Mouse (Mus musculus): ENCODE results near the gene Ptprc.

Ptprc gene

DNA sequence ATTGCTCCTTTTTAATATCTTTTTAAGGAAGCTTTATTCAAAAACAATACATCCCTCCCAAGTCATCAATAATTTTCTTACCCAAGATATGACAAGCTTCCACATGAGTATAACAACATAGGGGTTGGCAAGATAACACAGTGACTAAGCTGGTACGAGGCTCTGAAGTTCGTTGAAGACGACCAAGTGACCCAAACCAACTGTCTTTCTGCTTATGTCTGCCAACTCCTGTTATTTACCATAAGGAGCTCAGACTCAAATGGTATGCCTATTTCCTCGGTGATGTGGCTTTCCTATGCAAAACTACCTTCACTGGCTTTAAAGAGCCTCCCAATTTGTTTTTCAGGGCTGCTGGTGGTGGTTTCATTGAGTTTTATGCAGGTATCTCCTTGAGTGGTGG is at the start of gene Ptprc:
Gene Ptprc, minus strand, starts transcription at position 215 of the 400 bp plus-strand sequence.
- no peak for DNase-seq

DNA sequence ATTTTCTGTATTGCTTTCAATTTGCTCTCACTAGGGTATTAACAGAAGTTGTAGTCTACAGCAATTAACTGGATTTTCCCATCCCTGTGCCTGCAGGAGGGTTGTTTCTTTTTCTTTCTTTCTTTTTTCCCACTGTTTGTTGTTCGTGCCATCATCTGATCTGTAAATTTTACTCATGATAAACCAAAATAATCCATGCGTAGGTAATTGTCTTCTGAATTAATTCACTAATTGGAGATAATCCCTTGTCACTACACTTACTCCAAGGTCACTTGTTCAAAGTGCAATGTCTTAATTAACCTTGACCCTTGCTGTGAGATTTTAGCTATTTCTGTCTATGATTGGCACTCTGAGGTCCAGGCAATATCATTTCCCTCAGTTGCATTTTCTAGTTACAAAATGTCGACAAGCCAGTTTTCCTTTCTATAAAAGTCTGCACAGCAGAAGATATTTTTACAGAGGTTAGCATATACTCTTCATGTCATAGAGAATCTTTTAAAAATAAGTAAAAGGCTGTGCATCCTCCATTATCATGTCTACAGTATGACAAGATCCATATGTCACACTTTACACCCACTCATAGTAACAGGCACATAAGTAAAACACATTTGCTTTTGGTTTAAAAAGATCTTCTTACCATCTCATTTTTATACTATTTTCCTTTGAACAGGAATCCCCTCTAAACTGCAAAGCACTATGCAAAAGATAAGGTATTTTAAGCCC is 39.4 kb upstream of the Ptprc start:
- no peak for DNase-seq

DNA sequence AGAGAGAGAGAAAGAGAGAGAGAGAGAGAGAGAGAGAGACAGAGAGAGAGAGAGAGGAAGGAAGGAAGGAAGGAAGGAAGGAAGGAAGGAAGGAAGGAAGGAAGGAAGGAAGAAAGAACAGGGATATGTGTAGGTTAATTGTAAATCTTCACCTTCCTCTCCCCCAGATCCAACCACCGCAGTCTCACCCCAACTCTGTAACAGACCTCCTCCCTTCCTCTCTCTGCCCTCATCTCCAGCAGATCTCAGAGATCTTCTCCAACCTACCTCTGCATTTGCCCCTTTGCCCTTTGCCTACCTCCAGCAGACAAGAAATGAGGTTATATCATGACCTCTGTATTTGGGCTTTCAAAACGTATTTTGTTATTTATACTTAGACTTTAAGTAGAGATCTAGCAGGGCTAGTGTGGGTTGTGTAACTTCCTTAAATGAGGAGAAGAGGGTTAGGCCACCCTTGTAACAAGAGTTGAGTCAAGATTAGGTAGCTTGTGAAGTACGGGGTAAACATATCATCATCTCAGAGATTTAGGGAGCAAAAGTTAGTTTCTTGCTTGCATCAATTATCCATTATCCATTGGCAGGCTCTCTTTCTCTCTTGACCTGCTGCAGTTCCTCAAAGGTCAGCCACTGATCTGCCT is 35.0 kb upstream of the Ptprc start:
- no peak for DNase-seq

DNA sequence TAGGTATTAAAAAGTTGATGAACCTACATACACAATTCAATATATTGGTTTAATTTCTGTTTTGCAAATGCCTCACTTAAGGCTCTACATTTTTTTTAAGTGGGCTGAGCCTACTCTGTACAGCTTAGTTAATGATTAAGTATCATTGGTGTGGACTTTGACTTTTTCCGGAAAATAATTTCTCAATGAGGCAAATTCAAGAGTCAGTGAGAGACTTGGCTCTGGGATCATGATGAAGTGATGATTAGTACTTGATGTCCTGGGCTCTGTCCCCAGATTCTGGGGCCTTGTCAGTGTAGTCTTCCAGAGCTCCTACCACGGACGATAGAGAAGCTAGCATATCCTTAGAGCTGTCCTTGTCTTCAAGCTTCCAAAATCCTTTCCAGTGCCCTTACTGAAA is 34.2 kb upstream of the Ptprc start:
- DNase-seq = no peak

DNA sequence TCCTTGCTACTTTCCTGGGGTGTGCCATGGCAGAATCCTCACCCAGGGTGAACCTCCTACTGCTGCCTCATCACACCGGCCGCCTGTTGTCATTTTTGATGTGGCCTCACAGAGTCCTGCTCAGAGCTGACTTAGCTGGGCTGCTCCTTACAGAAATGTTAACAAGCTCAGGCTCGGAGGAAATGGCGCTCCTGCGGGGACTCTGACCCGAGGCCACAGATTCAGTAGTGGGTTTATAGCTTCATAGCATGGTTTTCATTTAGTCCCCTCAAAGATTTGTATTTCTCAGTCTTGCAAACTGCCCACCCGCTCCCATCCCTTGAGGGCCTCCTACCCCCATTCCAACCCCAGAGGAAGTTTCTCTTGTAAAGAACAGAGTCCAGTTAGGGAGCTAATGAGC is 30.5 kb upstream of the Ptprc start:
- no peak for DNase-seq

DNA sequence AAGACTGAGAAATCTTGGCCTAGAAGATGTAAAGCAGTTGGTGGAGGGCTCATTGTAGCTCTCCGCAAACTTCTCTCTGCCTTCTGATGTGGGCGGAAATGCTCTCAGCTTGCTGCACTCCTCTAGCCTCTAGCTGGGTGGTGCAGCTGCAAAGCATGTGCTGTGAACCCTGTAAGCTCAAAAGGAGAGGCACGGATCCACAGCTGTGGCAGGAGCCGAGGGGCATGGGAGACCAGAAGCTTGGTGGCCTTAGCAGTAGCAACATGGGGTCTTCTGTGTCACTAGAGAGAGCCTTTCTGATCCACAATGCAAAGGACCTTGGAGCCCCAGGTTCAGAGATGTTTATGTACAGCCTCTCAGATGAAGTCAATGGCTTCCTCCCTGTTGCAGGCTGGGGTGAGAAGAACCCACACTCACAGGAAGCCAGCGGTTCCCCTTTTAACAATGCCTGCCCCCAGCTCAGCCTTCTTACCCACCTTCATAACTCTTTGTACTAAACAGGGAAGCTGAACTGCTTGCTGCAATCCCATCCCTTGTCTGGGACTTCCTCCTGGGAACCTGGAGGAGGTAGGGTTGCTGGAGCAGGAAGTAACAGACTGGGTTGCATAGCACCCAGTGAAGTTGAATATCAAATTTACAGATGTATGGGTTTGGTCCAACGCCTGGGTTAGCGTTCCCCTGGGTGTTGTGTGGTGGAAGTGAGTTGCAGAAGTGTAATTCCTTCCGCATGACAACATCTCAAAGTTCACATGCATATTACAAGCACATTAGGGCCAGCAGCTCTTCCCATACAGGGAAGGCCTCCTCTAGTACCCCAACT is 16.4 kb upstream of the Ptprc start:
- peak; percentile 22 for DNase-seq

DNA sequence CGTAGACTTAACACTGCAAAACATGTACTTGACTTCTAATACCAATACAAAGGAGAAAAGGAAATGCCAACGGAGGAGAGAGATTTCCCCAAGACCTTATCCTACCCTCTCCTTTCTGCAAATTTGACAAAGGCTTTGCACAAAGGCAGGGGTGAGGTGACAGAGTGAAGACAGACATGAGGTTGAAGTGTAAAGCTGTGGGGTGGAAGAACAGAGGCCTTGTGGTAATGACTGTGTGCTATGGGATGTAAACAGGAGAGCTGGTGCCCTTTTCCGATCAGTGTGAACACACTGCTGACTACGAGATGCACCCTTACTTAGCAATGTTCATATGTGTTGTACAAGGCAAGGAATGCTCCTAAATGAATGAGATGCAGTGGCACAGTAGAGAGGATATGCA is 12.6 kb upstream of the Ptprc start:
- no peak for DNase-seq

DNA sequence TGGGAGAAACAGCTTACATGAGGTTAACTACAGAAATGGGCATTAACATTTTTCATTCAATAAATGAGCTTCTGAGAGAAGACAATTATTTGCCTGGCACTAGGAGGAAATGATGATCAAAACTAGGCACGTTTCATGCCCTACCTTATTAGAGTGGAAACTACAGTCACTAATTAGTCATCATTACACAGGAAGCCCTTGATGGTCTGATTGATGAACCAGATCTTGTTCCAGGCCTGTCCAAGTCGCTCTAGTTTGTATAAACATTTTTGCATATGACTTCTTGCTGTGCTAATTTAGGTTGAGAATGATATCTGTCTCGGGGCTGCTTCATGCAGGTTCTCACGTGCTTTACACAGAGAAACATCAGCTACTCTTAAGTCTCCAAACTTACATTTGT is 10.4 kb upstream of the Ptprc start:
- no peak for DNase-seq

DNA sequence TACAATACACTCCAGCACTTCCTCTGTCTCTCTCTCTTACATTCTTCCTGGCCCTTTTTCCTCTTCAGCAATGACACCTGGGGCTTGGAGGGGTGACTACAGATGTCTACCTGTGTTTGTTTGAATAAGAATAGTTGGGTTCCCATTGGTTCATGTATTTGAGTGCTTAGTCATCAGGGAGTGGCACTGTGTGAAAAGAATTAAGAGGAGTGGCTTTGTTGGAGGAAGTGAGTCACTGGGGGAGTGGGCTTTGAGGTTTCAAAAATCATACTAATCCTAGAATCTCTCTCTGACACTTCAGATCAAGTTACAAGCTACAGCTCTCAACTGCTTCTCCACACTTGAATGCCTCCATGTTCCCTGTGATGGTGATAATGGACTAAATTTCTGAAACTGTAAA is 4.6 kb upstream of the Ptprc start:
- DNase-seq = no peak

DNA sequence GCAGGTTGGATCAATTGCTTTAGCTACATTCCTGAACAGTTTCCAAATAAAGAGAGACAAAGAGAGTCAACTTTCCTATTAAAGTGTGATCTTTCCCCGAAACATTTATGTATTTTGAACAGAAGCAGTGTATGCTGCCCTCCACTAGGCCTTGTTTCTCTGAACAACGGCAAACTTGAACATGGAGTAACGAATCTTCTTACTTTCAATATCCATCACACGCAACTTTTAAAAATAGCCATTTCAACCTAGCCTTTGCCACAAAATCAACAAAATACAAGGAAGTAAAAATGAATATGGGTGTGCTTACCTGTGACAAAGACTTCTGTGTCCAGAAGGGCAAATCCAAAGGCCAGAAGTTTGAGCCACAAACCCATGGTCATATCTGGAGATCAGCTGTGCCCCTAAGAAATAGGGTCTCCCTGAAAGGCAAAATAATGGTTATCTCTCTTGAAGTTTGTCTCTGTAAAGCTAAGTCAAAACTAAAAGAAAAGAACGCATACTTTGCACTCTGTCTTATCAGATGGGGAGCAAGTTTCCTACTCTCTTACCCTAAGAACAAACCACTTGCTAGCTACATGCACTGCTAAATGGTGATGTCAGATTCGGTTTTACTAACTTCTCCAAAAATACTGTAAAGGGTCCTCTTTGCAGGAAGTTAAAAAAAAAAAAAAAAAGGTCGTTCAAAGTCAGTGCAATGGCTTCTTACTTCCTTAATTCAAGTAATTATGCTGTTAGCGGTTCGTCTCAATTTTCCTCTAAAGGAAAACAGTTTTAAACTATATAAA is 609 bp downstream of the Ptprc start:
- DNase-seq = no peak

DNA sequence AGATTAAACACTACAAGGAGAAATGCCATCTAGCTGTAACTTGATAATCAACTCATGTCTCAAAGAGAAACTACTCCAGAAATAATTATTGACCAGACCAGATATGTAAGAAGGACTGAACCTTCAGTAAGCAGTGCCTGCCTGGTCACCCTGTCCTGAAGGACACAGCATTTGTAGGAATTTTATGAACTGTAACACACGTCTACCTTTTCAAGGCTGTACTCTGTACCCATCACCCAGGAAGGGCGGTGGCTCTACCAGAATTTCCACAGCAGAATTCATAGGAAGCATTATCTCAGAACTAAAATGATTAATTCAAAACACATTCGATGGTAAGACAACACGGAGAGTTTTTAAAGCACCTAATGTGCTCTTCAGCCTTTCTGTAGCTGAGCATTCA is 1.4 kb downstream of the Ptprc start:
- DNase-seq = no peak

DNA sequence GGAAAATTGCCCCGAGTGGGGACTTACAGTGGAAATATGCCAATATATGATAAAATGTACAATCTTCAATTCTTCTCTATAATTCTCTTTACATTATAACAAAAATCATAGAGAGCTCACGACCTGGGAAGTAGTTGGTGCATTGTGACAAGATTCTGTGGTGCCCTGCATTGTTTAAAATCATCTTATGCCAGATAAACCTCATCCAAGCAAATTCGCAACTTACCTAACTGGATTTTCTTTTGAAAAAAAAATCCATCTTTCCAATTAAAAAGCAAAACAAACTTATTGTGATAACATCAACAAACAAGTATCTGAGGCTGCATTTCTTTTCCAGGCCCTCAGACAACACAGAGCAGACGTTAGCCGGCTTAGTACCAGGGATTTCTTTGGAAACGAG is 1.8 kb downstream of the Ptprc start:
- no peak for DNase-seq

DNA sequence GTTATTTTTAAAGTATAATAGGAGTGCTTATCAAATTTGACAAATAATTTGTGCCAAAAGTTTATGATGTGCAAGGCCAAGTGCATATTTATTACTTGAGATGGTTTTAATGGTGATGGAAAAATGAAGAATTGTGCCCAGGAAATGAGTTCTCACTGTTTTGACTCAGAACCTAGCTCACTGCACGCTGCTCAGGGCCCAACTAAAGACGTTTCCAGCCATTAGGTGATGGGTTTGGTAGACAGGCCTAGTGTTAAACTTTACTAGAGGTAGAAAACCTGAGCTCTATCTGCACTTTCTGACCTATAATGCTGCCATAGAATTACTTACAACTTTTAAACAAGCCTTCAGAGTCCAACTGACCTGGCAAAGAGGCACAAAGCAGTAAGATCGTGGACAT is 3.0 kb downstream of the Ptprc start:
- DNase-seq = no peak

DNA sequence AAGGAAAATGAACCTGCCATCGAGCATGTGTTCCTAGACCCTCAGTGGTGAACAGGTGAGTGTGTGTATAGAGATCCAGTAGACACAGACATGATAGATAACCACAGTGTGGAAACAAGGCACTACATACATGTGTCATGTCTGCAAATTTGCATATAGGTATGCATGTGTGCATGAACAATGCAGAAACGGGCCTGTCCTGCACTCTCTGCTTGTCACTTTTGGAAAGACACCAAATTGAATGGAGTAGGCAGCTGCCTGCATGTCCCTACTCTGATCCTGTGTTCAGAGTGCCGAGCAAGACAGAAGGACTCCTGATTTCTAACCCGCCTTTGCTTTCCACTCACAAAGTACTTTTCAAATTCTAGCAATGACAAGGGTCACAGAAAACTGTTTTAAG is 3.4 kb downstream of the Ptprc start:
- DNase-seq = no peak

DNA sequence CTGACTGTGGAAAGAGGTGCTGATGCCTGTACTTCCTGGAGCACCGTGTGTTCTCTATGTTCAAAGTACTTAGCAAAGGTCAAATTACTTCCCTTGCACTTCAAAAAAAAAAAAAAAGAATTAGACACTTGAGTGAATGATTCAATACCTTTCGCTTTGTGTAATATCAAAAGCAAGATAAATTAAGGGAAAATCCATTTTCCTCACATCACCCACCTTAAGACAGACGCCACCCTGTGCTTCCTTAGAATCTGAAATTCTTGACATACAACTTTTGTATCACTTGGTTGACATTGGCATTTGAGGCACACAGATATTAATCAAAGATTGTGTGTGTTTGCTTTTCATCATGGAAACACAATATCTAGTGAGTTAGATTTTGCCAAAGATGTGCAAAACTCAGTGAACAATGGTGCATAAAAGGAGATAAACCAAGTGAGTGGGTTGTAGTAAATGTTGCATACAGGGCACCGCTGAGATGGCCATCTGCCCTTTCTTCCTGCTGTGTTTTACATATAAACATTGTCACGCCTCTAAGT is 9.2 kb downstream of the Ptprc start:
- DNase-seq = no peak

DNA sequence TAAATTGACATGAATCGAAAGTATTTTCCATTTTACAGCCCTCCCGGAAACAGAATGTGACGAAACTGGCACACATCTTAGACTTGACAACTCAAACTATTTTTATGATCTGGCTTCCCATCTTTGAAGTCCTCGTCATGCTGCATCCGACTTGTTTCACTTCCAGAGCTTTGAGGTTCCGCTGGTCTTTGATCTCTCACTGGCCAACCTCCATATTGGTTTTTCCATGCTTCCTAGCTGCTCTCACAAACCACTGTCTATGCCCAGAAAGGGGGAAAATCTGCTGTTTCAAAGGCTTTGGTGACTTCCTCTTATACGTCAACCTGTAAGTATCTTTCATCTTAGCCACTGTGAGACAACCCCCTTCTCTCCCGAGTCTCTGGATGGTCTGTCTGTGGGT is 12.9 kb downstream of the Ptprc start:
- DNase-seq = no peak

DNA sequence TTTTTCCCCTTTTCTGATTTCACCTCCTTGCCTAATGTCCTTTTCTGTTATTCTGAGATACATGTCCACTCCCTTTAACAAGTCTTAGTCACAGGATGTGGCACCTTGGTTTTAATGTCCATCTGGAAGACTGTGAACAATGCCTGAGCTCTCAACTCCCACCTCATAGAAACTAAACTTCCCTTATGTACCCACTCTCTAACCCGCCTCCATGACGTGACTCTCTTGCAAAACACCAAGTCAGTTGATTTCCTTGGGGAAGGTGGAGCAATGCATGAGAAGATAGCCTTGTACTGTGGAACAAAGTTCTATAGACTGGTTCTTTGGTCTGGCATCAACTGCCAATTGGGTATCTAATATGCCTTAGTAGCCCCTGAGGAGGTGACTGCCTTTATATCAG is 16.6 kb downstream of the Ptprc start:
- DNase-seq = peak; percentile 49

DNA sequence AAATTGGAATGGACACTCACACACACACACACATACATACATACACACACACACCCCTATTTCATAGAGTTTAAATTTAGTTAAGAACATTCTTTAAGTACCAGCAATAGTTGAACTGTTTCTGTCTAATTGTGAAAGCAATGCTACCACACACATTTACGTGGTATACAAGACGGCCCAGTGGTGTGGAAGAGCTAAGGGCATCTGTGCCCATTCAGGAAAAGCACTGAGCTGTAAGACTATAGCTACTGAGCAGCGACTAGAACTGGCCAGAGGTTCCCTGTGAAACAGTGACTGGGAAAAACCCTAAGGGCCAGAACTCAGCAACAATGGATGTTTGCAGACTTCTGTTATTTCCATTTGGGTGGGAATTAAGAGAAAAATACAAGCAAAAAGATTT is 17.3 kb downstream of the Ptprc start:
- DNase-seq = no peak

DNA sequence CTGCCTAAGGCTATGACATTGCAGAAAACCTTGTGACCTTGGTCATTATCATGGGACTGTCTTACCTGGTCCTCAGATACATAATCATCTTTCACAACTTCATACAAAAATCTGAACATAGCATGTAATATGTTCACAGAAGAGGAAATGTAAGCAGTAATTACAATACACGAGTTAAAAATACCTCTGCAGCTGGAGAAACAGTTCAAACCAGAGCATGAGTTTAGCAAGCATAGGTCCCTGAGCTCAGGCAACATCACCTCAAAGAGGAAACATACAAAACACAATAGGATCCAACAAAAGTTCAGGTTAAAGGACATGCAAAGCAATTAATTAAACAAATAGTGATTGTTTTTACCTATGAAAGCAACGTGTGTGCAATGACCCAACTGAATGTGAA is 17.8 kb downstream of the Ptprc start:
- DNase-seq = no peak

DNA sequence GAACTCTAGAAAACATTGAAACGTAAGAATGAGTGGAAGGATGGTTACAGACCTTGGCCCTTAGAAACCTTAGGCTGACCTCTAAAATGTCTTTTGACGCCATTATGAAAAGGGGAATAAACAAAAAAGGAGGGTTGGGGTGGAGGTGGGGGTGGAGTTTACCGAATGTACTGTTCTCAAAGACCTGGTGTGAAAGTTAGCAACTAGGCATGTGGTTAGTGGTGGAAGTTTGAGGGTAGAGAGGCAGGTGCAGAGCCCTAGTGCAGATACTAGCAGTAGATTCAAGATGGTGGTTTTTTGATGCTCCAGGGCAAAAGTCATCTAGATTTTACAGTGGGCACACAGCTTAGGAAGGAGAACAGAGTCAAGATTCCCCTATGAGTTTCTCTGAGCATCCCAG is 18.5 kb downstream of the Ptprc start:
- no peak for DNase-seq

DNA sequence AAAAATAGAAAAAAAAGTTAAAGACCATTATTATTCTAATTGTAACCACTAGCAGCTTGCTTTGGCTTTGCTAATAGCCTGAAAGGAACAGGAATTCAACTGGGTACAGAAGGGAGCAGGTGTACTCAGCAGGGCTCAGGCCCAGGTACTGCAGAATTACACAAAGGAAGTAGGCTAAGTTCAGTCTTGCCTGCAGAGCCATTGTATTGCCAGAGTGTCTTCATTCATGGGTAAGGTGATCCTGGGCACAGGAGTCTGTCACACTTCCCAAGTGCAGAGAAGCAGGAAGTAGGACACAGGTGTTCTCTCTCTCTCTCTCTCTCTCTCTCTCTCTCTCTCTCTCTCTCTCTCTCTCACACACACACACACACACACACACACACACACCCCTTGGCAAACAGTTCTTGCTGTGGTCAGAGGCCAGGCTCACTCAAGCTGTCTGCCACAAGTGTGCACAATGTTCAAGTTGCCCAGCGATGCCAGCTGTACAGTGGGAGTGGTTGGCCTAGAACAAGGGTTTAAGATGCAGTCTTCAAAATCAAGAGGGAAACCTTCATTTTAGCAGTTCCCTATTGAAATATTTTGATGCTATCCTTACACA is 21.2 kb downstream of the Ptprc start:
- no peak for DNase-seq

DNA sequence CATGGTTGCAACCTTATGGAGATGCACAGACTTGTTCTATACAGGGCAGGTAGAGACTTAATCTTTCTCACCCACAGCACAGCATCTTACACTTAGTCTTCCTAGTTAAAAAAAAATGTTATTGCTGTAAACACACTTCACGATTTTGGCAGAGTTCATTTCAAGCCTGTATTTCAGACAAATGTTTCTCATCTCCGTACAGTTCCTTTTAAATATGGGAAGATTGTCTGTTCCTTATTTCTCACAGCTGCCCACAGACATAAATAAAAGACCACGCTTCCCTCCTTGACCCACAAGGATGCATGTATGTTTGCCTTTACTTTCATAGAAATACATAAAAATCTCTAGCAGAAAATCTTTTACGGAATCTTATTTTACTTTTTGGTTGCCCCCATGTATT is 22.4 kb downstream of the Ptprc start:
- DNase-seq = no peak

DNA sequence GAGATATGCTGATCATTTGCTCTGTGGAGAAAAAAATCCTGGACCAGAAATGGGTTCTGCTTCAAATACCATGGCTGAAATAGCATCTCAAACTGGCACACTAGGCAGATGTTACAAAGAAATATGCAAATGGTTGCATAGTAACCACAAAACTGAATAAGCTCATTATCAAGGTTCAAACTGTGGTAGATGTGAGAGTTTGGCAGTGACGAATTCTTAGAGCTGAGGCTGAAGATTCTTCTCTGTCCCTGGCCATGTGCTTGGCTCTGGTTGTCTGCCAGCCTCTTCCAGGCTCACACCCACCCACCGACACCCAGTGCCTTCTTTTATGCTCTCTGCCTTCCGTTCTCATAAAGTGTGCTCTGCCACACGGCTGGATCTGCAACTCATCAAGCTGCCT is 26.7 kb downstream of the Ptprc start:
- DNase-seq = peak; percentile 84

All from layer of hippocampus, adult 9-11 months (tissue).